Mouse (Mus musculus): ENCODE results near the gene Fam120a.

Gene Fam120a

GRCm38 (mm10) chr13:48965559-48966525 lies 2.0 kb downstream of the Fam120a start:
- peak; percentile 79 to 81 for DNase-seq (ENCODE audit: low spot score in 2 of 2)

DNA sequence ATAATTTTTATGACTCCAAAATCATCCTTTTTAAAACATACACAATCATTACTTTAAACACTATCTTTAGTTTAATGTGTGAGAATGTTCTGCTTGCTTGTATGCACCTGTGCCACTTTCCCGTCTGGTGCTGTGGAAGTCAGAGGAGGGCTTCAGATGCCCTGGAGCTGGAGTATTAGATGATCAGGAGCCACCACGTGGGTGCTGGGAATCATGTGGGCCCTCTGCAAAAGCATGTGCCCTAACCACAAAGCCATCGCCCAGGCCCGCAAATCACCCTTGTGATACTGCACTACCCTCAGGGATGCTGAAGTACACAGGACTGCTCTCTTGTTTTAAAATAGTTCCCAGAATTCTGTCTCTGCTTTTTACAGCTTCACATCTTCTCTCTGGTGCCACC lies 3.0 kb downstream of the Fam120a start:
- DNase-seq (ENCODE audit: low spot score in 2 of 2), result no peak

DNA sequence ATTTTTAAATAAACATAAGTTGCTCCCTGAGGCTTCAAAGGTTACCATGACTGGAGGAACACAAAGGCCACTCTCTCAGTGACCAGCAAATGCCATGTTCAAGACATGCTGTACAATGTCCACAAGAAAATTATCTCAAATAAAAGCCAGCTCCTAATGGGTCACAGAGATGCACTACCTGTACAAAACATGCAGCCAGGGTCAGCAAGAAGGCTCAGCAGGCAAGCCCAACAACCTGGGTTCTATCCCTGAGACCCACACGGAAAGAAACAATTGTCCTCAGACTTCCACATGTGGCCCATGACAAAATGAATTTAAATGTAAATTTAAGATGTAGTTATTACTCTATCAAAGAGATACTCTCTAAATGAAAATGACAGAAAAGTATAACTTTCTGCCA lies 4.7 kb downstream of the Fam120a start:
- no peak for DNase-seq (ENCODE audit: low spot score in 2 of 2)

DNA sequence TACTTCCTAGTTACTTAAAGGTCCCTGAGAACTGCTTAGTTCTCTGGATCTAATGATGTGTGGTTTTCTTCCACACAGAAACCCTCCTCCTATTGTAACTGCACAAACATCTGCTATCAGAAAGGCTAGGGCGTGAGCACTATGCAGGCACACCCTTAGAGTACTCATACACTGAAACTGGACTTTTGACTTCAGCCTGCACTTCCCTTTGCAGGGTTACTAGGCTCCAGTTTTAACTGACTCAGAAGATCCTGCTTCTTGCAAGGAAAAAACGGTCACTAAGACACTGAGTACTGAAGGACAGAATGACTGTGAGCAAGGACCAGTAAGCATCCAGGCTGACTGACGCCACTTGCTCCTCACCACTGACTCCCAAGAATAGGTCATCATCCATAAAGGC lies 5.3 kb downstream of the Fam120a start:
- DNase-seq (ENCODE audit: low spot score in 2 of 2), result no peak

DNA sequence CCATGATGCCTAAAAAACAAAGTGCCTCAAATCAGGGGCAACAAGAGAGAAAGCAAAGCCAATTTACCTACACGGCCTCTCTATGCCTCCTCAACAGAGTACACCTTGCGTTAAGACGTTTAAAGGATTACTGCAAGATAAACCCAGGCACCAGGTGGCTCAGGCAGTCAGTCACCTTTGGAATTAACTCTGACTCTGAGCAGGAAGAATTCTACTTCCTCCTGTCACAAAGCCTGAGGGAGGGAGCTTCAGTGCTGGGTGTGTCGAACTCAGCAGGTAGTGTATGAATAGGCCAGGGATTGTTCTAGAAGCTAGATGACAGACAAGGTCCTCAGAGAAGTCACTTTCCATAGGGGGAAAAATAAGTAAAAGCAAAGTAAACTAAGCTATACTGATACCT lies 9.2 kb downstream of the Fam120a start:
- no peak for DNase-seq (ENCODE audit: low spot score in 2 of 2)

- DNase-seq (ENCODE audit: low spot score in 2 of 2), result no peak
Measured at GRCm38 (mm10) chr13:48954825-48955224, 13.0 kb downstream of the Fam120a start.

- DNase-seq (ENCODE audit: low spot score in 2 of 2), result no peak
Measured at GRCm38 (mm10) chr13:48950600-48951241, 17.1 kb downstream of the Fam120a start.

DNA sequence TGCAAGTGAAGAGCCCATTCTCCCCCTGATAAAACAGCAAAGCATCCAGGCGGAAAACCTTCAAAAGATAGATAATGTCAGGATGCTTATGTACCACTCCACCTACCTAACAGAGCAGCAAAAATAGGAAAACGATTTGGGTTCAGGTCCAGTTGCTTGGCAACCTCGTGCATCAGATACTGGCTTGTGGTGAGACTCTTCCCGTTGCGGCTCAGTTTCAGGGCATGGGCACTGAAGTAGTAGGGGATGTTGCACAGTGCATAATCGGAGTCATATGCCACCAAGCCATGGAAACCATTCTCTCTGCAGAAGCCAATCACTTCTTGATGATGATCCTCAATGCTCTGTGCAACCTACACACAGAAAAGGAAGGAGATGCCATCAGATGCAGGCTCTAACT lies 18.9 kb downstream of the Fam120a start:
- no peak for DNase-seq (ENCODE audit: low spot score in 2 of 2)

DNA sequence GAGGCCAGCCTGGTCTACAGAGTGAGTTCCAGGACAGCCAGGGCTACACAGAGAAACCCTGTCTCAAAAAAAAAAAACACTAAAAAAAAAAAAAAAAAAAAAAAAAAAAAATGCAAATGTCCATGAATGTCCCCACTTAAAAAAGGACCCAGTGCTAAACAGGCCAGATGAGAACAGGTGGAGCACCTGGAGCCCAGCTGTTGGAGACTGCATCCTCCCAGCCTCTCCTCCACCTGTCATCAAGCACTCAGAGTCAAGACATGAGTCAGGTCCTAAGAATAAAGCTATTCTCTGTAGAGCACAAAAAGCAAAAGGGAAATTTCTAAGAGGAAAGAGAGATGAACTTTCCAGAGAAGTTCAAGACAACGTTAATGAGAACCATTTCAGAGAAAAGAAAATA lies 23.2 kb downstream of the Fam120a start:
- no peak for DNase-seq (ENCODE audit: low spot score in 2 of 2)

GRCm38 (mm10) chr13:48942471-48942870 lies 25.3 kb downstream of the Fam120a start:
- DNase-seq (ENCODE audit: low spot score in 2 of 2), result no peak

DNA sequence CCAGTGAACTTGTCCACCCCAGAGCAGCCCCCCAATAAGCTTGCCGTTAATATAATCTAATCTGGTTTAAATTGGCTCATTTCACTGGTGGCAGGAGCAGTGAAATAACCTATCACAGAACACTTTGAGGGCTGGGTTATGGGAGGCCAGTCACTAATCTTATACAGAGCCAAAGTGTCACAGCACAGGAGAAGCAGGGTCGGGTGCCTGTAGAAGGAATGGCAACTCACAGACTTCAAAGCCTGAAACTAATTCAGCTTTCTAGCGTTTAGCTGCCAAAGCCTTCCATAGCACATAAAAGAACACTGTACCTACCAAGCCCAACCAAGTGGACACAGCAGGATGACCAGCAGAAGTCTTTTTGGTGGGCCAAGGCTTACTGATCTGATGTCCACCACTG lies 26.0 kb downstream of the Fam120a start:
- DNase-seq (ENCODE audit: low spot score in 2 of 2), result no peak

DNA sequence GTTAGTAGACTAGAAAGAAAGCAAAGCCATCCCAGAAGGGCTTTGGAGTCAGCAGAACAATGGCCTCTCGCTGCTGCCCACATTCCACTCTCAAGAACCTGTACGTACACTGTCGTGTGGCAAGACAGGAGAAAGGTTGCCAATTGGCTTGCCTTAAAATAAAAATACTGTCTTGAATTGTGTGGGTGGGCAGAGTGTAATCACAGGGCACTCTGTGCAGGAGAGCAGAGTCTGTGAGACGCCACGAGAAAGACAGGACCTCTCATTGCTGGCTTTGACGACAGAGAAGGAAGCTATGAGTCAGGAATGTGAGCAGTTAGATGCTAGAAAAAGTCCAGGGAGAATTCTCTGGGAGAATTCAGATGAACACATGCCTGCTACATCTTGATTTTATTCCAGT lies 33.2 kb downstream of the Fam120a start:
- no peak for DNase-seq (ENCODE audit: low spot score in 2 of 2)

- DNase-seq (ENCODE audit: low spot score in 2 of 2), result no peak
Measured at GRCm38 (mm10) chr13:48932692-48933091, 35.1 kb downstream of the Fam120a start.

DNA sequence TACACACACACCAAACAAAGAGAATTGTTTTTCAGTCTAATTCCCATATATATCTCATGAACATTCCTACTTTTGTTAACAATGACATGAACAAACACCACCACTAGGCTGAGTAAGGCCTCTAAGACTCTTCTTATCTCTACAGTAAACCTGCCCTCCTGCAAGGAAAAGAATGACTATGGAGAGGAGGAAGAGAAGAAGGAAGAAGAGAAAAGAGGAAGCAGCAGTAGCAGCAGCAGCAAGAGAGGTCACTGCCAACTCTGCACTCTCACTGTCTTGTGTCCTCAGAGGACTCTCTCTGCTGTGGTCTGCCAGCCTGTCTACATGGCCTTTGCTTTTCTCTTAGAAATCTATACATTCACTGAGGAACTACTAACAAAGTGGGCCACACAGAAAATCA lies 36.1 kb downstream of the Fam120a start:
- DNase-seq (ENCODE audit: low spot score in 2 of 2), result no peak

DNA sequence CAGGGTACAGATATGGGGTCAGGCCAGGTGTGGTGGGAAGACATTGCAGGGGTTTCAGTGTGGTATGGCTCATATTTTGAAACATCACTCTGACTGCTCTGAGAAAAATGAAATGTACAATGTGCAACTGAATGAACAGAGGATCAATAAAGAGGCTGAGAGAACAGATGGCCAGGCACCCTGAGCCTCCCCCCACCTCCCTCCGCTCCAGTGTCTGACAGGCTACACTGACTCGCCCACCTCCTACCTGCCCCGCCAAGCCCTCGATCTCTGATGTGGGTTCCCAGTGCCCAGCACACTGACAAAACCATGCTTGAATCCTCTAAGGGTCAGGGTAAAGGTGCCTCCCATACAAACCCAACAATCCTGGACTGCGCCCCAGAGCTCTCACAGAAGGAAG lies 36.6 kb downstream of the Fam120a start:
- DNase-seq (ENCODE audit: low spot score in 2 of 2), result no peak

GRCm38 (mm10) chr13:48929535-48930110 lies 38.2 kb downstream of the Fam120a start:
- no peak for DNase-seq (ENCODE audit: low spot score in 2 of 2)

DNA sequence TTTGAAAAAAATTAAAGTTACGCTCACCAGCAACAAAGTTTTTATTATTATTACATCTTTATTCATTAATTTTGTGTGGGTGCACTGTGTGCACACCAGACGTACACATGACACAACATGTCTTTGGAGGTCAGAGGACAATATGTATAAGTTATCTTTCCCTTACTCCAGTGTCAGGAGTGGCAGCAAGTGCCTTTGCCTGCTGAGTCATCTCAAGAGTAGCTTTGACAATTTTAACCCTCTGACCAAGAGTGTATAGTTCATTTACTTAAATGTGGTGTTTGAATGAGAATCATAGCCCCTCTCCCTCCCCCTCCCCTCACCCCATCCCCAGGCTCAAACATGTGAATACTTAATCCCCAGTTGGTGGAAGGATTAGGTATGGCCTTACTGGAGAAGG lies 40.2 kb downstream of the Fam120a start:
- no peak for DNase-seq (ENCODE audit: low spot score in 2 of 2)

- DNase-seq (ENCODE audit: low spot score in 2 of 2), result no peak
Measured at GRCm38 (mm10) chr13:48922712-48923111, 45.1 kb downstream of the Fam120a start.

DNA sequence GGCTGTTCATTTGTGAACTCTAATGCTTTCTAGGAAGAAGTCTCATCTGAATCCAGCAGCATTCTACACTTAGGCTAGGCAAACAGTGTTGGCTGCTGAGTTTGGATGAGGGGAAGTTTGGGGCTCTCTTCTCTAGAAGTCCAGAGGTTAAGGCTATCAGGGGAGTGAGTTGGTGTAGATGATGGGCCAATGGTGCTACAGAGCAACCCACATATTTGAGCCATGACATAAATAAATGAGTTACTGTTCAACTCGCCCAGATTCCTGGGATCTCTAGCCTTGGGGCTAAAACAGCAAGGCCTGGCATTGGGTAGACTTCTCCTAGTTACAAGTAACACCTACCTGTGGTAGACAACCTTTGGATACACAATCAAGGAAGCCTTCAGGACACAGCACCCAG lies 46.6 kb downstream of the Fam120a start:
- no peak for DNase-seq (ENCODE audit: low spot score in 2 of 2)

DNA sequence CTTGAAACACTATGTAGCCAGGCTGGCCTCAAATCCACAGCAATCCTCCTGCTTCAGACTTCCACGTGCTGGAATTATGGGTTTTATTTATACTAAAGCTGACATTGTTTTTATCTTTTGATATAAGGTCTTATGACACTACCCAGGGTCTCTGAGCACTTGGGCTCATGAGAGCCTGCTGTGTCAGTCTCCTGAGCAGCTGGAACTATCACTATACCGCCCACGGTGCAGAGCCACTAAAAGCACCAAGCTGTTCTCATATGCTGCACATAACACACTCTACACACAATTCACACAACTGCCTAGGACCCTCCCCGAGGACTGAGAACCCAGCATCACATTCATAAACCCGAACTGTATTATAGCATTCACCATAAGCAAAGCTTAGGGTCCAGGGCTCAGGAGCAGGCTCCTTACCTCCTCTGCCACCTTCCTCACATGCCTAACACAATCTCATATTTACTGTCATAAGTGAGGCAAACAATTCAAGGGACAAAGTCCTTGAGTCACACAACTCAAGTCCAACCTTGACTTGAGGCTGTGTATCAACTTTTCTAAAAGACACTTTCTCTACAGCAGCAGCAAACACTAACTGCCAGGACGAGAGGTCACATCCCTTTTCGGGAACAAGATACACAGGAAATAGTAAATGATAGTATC lies 47.9 kb downstream of the Fam120a start:
- DNase-seq (ENCODE audit: low spot score in 2 of 2), result no peak

GRCm38 (mm10) chr13:48917113-48917599 lies 50.7 kb downstream of the Fam120a start:
- no peak for DNase-seq (ENCODE audit: low spot score in 2 of 2)

GRCm38 (mm10) chr13:48913680-48914079 lies 54.1 kb downstream of the Fam120a start:
- no peak for DNase-seq (ENCODE audit: low spot score in 2 of 2)

All from urinary bladder, postnatal 4 days (tissue).